Mouse (Mus musculus): ENCODE results near the gene Atrnl1.

DNA sequence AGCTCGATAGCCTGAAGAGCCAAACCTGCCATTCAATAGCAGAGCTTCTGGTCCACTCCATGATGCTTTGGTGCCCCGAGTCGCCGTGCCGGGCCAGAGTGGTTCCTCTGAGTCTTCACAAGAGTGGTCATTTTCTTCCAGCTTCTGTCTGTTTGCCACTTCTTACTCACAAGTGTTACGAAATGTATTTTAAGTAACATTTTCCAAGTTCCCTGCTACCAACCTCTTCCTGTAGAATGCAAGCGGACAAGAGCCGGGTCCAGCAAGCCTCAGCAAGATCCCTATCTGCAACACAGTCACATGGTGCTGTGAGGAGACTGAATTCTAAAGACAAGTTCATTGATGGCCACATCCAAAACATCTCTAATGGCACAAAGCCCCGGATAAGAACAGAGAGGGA, 521.1 kb downstream of the Atrnl1 start:
- TF ChIP-seq CTCF (IDR thresholded peaks at IDR 0.05; ENCODE audit: extremely low read depth, insufficient read length, insufficient replicate concordance, low read depth, low read length): no peak
- TF ChIP-seq POLR2A (IDR thresholded peaks at IDR 0.05; ENCODE audit: low read depth, low read length): no peak

Data from small intestine, adult 2 months (tissue).